Mouse (Mus musculus) kidney, adult 8-10 months (tissue): ENCODE measurements around the gene Olfr1423.
"Not testable (repeated sequence)": the region's sequence is repeated elsewhere in the genome, so short reads cannot be mapped to it uniquely, and the experiment has no call there.

Experiments
- DNase-seq, 2 experiments: peaks; one replicate each; pipeline ENCODE4 v3.0.0; 2022

Olfr1423 gene

DNA sequence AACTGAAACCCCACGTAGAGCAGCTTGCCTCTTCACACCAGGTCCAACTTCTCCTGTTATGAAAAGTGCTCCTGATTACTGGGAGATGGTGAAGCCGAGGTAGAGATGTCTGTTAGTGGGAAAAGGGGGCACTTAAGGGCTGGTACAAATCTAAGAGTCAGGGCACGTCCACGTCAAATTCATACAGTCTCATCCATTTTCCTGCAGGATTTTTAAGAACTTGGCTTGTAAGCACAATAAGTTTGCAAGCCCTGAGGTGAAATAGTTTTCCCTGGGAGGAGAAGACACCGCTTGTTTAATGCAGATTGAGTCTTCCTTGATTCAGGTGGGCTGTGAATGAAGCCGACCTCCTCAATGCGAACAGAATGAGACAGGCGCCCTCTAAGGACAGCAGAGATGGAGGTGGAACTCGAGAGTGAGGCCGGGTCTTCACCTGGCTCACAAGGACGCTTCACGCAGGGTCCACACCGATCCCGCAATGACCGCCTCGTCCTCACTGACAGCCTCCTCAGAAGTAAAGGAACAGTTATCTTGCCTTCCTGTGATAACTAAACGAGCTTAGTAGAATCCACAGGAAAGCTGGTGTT lies 34.7 kb downstream of the Olfr1423 start:
- DNase-seq: no peak

- peak; percentile 77 to 87 for DNase-seq
Measured at GRCm38 (mm10) chr19:12005376-12006360, 35.4 kb downstream of the Olfr1423 start.

DNA sequence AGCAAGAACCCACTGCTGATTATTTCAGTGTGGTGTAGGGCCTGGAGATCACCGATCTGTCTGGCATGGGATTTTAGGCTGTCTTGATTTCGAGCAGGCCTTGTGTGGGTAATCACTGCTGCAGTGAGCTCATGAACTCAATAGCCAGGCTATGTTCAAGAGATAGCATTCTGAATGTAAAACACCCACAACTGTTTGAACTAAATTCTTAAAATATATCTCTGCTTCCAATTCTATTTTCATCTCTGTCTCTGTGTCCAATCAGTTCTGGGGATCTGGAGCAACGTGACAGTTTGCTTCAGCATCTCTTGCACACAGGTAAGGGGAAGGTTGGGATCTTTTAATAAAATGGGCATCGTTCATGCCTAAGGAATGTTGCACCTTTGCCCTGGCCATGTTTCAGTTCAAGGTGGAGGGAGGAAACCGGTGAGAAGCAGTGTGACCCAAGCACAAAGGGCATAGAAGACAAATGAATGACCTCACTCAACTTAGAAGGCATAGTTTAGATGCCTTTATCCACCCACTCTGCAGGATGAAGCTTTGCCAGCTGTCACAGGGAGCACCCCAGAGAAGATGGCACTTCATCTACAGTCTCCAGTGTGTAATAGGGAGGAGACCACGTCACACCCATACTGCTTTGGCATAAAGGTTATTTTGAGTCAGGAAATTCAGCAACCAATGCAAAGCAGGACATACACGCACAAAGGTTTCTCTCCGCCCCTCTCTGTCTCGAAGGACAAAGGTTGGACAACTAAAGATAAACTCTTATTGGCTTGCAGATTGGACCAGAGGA lies 36.7 kb downstream of the Olfr1423 start:
- DNase-seq: no peak

DNA sequence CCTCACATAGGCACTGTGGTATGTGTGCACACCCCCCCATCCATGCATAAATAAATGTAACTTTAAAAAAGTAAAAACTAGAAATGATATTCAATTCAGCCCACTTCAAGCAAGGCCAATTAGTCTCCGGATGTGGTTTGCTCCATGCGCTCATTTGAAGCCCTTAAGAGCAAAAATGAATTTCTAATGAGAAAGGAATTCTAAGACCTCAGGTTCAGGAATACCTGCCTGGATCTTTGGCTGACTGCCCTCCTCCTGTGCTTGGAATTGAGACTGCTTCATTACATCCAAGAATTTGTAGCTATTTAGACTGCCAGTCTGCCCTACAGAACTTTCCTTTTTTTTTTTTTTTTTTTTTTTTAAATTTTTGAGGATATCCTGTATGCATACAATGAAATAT lies 37.5 kb downstream of the Olfr1423 start:
- no peak for DNase-seq

GRCm38 (mm10) chr19:12002791-12003190 lies 38.3 kb downstream of the Olfr1423 start:
- DNase-seq: no peak

DNA sequence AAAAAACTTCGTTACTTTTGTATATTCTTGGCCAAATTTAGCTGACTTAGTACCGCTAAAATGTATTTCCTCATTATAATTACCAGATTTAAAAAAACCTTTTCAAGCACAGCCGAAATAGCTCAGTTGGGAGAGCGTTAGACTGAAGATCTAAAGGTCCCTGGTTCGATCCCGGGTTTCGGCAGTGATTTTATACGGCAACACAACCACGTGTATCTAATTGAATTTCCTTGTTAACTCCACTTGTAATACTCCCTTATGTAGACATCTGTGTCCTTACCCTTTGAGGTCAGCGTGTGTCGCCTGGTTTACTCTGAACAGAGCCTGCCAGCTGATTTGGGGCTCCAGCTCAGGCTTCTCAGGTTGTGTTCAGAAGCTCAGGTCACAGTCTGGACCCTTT lies 39.0 kb downstream of the Olfr1423 start:
- DNase-seq: peak in 1 of 2 experiments; percentile 55

GRCm38 (mm10) chr19:12001686-12002085 lies 39.4 kb downstream of the Olfr1423 start:
- no peak for DNase-seq

DNA sequence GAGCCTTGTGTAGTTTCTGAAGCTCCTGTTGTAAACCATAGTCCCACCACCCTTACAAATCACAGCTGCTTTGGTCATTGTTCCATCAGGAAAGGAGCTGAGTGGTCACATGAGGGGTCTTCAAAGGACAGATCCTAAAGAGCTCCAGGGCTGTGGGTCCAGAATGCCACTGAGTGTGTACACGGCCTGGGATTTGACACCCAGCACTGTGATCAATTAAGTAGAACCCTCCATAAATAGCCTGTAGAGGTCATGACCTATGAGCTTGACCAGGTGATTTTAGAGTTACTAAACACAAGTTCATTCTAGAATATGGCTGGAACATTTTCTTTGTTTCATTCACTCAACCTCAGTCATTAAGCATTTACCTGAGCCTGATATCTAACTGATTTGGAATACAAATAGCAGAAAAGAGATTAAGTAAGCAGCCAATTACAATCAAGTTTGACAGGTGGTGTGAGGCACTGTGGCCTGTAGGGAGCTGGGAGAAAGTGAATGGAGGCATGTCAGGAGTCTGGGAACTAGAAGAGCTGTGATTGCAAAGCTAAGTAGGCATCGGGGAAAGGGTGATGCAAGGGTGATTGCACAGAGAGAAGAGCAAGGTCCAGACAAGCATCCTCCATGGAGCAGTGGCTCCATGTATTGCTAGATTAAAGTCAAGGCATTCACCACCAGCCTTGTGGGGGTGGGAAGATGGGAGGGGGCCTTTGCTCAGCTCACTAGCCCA lies 45.2 kb downstream of the Olfr1423 start:
- DNase-seq: no peak

DNA sequence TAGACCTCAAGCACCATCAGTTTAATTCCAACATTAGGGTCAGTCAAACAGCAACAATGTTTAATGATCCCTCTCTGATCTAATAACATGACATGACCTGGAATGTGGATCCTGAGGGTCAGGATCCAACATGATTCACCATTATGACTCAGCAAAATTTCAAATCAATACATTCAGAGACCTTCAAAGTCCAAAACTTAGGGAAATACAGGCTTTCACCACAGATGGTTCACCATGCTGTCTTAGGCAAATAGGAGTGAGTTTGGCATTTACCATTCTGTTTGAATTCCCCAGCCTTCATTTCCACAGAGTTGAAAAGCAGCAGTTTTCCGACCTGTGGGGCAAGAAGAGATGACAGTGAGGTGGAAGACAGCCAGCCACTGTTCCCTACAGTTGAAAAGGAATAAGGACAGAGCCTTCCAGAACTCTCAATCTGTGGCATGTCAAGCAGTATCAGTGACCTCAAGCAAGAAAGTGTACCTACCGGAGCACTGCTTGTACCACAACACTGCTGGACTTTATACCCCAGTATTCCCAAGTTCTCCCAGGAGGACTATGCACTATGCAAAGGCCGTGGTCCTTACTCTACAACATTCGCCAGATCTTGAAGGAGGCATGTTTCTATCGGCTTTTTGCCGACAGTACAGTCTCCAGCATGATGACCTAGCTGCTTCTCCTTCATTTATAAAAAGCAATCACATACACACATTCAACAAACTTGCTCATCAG lies 46.2 kb downstream of the Olfr1423 start:
- no peak for DNase-seq

DNA sequence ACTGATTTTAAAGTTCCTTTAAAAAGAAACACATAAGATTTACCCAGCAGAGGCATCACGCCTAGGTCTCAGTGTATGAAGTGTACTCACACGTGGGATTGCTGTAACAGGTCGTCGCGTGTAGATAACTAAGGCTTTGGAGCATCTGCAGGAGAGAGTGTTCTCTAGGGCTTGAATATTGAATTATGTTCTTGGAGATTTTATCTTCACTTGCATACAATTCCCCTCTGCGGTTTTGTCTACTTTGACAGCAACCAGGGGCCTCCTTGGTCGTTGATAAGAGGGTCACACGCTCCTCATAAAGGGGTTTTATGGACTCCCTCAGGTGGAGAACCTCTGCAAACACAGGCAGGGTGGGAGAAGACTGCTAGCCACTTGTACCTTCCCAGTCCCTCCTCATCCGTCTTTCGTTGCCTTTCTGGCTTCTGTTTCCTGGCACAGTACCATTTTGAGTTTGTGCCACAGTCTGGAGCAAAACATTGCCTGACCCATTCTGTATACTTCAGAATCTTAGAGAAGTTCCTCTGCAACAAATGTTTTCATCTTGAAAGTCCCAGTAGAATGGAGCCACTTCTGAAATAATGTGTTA lies 48.6 kb downstream of the Olfr1423 start:
- no peak for DNase-seq

GRCm38 (mm10) chr19:11992034-11992433 lies 49.1 kb downstream of the Olfr1423 start:
- no peak for DNase-seq

DNA sequence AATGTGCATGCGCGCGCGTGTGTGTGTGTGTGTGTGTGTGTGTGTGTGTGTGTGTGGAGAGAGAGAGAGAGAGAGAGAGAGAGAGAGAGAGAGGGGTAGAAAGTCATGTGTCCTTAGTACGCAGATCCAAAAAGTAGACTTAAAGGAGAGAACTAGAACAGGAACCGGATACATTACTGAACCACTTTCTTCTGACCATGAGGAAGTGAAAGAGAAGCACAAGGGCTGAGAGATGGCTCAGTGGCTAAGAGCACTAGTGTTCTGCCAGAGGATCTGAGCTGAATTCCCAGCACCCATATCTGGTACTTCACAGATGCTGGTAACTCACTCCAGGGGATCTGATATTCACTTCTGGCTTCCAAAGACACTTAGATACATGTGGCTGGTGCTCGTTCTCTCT lies 51.8 kb downstream of the Olfr1423 start:
- no peak for DNase-seq

- DNase-seq: no peak
Measured at GRCm38 (mm10) chr19:11987841-11988240, 53.3 kb downstream of the Olfr1423 start.

DNA sequence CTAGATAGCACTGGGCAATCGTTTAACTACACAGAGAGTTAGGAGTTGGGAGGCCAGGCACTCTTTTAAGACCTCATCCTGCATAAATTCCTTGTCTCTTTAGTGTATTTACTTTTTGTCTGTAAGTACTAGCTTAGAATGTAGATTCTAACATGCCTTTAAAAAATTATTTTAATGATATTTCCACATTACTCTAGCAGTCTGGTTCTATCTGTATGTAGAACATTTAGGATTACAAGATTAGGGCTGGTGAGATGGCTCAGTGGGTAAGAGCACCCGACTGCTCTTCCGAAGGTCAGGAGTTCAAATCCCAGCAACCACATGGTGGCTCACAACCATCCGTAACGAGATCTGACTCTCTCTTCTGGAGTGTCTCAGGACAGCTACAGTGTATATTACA lies 56.5 kb downstream of the Olfr1423 start:
- not testable (repeated sequence) for DNase-seq
